Mouse (Mus musculus) R1 (cell line): ENCODE data around the gene Stil.
A peak's percentile ranks its signal among the peaks of the same experiment; 100 is the strongest.

Experiments used
- DNase-seq: peaks from one replicate; pipeline ENCODE4 v3.0.0-alpha.2; 2018; ENCODE audit warnings: low read depth, low spot score

The Stil gene

DNA sequence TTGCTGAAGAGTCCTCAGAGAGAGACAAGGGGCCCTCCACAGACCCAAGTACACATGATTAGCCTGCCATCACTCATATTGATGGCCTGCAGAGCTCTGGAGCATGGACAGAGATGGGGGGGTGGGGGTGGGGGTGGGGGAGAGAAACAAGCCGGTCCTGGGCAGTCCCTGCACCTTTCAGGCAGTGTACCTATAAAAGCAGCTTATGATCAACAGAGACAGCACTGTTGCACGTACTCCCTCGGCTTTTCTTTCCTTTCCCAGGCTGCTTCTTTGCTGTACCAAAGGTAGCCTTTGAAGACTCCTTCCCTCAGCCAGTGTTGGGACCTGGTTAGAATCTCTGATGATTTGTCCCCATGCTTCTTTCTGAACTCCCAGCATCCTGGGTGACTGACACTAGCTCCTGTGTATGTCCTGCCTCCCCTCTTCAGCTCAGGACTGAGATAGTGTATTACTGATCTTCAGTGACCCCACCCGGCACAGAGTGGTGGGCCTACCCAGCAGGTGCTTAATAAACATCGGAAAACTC is 79.9 kb downstream of the Stil start:
- DNase-seq: no peak

DNA sequence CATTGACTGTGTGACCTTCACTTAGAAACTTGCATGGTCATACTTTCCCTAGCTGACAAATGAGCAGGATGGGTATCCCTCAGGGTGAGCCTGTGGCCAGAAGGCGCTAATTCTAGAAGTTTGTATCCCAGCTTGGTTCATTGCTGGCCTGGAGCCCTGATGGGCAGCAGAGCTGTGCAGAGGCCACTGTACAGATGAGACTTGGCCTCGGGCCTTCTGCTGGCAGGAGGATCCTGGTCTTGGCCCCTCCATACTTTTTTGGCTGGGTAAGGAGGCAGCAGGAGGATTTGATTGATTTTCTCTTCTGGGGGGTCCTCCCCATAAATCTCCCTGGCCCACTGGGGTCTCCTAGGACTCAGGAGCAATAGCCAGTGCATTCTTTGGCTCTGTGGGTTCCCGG is 83.1 kb downstream of the Stil start:
- DNase-seq: no peak

DNA sequence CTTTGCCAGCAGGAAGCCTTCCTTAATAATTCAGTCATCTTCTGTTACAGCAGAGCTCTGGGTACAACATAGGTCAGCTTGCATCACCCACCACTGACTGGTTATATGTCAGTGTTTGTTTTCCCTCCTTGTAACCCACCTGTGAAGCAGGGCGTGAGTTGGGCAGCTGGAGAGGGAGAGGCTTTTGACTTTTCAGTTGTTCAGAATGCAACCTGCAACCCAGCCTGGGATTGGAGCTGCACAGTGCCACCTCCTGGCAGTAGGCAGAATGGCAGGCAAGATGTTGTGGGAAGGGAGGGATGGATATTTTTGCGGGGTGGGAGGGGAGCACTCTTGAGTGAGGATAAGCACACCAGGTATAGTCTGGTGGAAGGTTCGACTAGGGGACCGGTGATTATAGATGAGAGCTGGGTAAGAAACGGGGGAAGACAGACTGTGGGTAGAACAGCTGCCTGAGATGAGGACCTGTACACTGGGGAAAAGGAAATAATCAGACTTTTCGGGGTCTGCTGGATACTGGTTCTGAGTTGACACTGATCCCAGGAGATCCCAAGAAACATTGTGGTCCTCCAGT is 85.7 kb downstream of the Stil start:
- peak; percentile 62 for DNase-seq

DNA sequence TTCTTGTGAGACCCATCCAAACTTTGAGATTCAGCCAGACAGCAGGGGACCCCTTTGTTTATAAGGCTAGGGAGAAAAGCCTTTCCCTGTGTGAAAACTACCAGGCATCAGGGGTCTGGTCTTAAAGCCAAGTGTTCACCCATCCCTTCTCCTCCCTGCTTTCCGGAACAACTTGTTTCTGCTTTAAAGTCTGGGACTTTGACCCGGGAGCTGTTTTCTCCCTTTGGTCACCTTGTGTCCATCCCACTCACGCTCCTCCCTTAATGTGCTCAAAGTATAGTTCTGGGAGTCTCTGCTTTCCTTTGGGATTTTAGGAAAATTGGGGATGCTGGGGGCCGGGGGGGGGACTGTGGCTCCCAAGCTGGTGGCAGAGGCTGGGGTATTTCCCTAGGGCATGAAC is 86.3 kb downstream of the Stil start:
- DNase-seq: no peak

DNA sequence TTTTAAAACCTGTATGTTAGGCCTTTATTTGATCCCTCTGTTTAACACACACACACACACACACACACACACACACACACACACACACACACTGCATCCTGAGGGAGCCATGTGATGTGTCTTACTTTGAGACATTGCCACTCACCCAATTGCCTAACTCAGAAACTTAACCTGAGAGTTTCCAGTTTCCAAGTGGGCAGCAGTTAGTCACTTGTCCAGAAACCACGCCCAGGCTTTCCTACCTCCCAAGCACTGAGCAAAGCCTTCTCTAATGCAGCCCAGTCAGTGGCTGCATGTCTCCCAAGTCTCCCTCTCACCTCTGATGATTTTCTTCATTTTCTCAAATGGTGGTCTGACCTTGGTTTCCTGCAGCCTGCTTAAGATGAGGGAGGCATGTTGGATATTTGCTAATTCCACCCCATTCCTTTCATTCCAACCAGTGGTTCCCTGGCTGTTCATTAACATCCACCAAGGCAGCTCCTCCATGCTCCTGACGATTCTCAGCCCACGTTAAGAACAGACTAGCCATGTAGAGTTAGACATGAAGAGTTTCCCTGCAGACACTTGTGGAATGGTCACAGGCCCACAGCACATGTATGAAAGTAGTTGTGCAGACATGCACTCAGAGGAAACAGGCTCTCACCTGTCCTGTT is 86.9 kb downstream of the Stil start:
- DNase-seq: no peak

DNA sequence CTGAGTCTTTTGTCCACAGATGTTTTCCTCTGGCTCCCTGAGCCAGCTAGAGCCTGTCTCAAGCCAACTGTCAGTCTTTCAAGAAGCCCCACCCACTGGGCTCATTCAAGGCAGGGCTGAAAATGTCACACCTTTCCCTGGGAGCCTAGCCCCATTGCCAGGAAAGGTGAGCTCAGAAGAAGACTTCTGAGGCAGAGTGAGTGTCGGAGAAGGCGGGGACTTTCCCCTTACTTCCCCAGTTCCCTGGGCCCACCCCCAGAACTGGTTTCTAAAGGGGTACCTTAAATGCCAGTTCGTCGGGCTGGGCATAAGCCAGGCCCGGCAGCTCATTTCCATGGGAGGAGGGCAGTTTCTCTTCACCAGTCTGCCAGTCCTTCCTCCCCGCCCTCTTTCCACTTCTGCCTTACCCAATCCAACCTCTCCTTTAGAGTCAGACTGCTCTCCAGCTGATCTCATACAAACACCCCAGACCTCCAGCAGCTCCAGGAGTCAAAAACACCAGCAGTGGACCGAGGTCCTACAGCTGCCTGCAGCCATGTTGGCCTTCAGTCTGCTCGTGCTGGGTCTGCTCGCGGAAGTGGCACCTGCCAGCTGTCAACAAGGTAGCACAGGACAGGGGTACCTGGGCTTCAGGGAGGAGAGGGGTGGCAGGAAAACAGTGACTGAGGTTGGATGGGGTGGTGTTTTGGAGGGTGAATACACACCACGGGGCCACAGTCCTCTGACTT is 88.8 kb downstream of the Stil start, which contains the start of gene Pdzk1ip1:
Gene Pdzk1ip1, plus strand, starts transcription at position 98 of the 728 bp plus-strand sequence.
- DNase-seq: peak; percentile 20

DNA sequence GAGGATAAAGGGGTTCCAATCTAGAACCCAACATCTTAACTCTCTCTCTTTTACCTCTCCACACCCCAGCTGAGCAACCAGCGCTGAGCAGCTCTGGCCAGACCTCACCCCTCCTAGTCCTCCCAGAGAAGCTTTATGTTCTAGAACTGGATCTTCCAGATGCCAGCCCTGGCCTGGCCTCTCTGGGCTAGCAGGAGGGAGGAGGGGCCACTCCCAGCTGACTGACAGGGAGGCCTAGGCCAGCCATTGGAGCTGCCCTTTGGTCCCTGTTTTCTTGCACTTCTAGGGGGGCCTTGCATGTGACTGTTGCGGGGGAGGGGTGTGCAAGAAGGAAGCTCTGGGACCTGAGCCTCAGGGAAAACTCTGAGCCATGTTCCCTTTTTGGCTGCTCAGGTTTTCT is 90.6 kb downstream of the Stil start:
- DNase-seq: no peak

DNA sequence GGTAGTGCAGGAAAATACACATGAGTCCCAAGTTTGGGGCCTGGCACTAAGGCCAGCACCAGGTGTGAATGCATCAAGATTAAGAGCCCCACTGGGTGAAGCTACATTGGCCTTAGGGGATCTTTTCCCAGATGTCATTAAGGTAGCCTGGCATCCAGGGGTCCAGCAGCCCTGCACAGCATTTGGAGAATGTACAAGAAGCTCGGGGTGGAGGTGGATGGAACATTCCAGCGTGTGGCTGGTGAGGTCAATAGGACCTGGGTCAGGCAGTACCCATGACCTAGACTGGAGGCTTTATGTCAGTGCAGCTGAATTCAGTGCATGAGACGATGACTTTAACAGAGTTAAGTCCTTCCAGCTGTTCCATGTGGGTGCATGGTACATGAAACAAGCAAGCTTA is 91.8 kb downstream of the Stil start:
- no peak for DNase-seq
